Mouse (Mus musculus) heart, embryonic 12.5 days (tissue): ENCODE measurements around the gene Aaed1. TPM values are rescaled to one million over a fixed set of nuclear protein-coding genes. Genes with fewer than 3 reads are reported as not detected.

Experiments used
- ATAC-seq: fragments of 200-750 bp; cut with Nextera tagmentation; 2 replicates; pipeline ENCODE4 v1.8.0; 2017; ENCODE audit warnings: moderate TSS enrichment, moderate library complexity; ENCODE audit not compliant: insufficient number of reproducible peaks, low FRiP score
- H3K27ac ChIP-seq: fragments of 300-500 bp; sonication (generic); 2 replicates; pipeline ENCODE4 v1.5.1; 2016; ENCODE audit warnings: mild to moderate bottlenecking, moderate library complexity; ENCODE audit not compliant: poor library complexity, severe bottlenecking
- H3K27me3 ChIP-seq: fragments of 300-500 bp; sonication (generic); replicated peaks from 2 replicates; pipeline ENCODE4 v1.6.1; 2016; ENCODE audit warnings: mild to moderate bottlenecking, moderate library complexity
- H3K36me3 ChIP-seq: fragments of 300-500 bp; sonication (generic); 2 replicates; pipeline ENCODE4 v1.6.1; 2016; ENCODE audit warnings: mild to moderate bottlenecking, moderate library complexity
- H3K4me1 ChIP-seq: fragments of 300-500 bp; sonication (generic); replicated peaks from 2 replicates; pipeline ENCODE4 v1.6.1; 2016; ENCODE audit warnings: mild to moderate bottlenecking
- H3K4me2 ChIP-seq: fragments of 300-500 bp; sonication (generic); 2 replicates; pipeline ENCODE4 v1.6.1; 2016; ENCODE audit warnings: mild to moderate bottlenecking, moderate library complexity
- H3K4me3 ChIP-seq: fragments of 300-500 bp; sonication (generic); 2 replicates; pipeline ENCODE4 v1.5.1; 2016; ENCODE audit warnings: mild to moderate bottlenecking
- H3K9ac ChIP-seq: fragments of 300-500 bp; sonication (generic); 2 replicates; pipeline ENCODE4 v1.6.1; 2016; ENCODE audit warnings: mild to moderate bottlenecking, moderate library complexity
- H3K9me3 ChIP-seq: fragments of 300-500 bp; sonication (generic); replicated peaks from 2 replicates; pipeline ENCODE4 v1.6.1; 2016; ENCODE audit warnings: mild to moderate bottlenecking, moderate library complexity
- WGBS: fragments of 180-500 bp; shearing (Covaris S2); methylation state at CpG from one replicate; pipeline ENCODE4 v1.1.7; 2016; 5-methylcytosine and 5-hydroxymethylcytosine counted together
- polyA plus RNA-seq: library from polyadenylated mRNA; unstranded; fragments of >200 nt; fragmentation: Nextera tagmentation; extraction: Ambion mirVana; gene quantifications from 2 replicates; pipeline ENCODE4 v1.2.1, GENCODE M21; 2016

Aaed1 gene
- 89.0 and 93.6 TPM in 2 replicates for polyA plus RNA-seq

DNA sequence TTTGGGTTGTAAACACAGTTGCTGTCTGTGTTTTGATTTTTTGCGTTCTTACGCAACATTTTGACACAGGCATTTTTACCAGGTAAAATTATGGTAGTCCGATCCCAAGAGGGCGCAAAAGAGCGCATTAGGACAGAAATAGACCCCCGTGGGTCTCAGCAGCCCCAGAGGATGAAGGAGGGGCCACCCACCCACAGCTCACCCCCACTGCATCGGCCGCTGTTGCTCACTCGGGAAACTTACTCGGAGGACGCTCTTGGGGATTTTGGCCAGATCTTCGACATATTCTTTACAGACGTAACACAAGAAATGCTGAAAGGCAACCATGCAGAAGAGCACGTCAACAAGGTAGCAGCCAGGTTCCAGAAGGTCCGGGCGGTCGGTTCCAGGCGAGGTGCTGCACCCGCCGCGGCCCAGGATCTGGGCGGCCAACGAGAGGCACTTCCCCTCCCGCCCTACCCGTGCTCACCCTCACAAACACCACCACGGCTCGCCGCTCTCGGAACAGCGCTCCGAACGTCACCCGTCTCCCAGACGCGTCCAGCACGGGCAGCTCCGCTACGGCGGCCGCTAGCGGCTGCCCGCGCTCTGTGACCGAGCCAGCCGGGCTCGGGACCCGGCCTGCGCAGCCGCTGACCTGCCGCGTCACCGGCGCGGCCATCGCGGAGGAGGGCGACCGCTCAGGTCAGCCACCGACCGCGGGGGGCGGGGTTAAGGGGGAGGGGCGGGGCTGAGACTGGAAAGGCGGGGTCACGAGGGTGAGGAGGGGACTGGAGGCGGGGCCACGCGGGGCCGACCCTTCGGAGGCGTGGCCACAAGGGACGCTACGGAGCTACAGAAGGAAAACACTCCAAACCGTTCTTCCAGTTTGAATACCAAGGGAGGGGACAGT, at the start of gene Aaed1:
Gene Aaed1, minus strand, starts transcription at position 687 of the 892 bp plus-strand sequence.
- Histone ChIP-seq H3K4me1 (peaks cover 27% of the 10 kb centered on the region), H3K27ac (peak within 1 kb of the TSS; percentile 98), H3K4me3 (peak within 1 kb of the TSS; percentile 72), H3K4me2 (peak within 1 kb of the TSS; percentile 67), H3K9ac (peak within 1 kb of the TSS; percentile 89), H3K9me3 (no peaks in the 10 kb centered on the region), H3K27me3 (no peaks in the 10 kb centered on the region), H3K36me3 (peaks cover 13% of the 10 kb centered on the region)
- peak; percentile 94 for ATAC-seq
- under 1% methylated on average over 62 of the region's 74 CpGs for WGBS

DNA sequence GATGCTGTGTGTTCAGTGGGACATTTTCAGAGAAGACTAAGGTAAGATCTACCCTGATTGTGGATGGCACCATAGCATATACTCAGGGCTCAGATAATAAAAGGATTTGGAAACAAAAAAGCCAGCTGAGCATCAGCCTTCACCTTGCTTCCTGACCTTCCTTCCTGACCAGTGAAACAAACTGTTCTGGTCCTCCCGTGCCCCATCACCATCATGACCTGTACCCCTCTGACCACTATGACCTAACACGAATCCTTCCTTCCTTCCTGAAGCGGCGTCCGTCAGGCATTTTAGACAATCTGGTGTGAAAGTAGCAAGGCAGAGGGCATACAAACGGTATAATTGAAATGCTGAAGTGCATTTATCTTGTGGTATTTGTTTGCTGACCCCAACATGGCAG, 49.6 kb upstream of the Aaed1 start:
- H3K4me3 ChIP-seq: no peak overlapping the region
- no peak for ATAC-seq
- 84% methylated on average over 6 of the region's 6 CpGs for WGBS

DNA sequence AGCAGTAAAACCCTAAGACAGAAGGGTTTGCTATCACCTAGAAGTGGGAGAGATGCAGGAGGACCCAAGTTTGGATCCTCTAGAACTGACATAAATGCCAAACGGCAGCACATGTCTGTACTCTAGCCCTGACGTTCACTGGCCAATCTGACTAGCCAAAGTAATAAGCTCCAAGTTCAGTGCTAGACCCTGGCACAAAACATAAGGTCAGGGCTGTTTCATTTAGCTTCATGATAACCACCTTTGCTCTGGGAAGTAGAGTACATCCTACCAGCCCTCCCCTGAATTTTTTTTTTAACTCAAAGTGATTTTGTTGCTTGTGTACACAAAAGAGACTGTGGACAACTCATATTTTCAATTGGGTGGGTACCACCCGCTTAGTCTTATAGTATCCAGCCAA, 48.5 kb upstream of the Aaed1 start:
- Histone ChIP-seq H3K36me3 (peaks cover 36% of the 10 kb centered on the region), H3K4me3 (no peak overlapping the region), H3K27ac (no peak overlapping the region), H3K27me3 (no peaks in the 10 kb centered on the region), H3K9me3 (no peaks in the 10 kb centered on the region), H3K9ac (no peak overlapping the region), H3K4me2 (no peak overlapping the region), H3K4me1 (no peaks in the 10 kb centered on the region)
- no peak for ATAC-seq
- 84% methylated on average over 3 of the region's 3 CpGs for WGBS

More for the DNA sequence above, 49.6 kb upstream of the Aaed1 start:
- H3K9ac ChIP-seq: no peak overlapping the region
- H3K36me3 ChIP-seq: peaks cover 47% of the 10 kb centered on the region
- H3K27ac ChIP-seq: no peak overlapping the region
- H3K4me1 ChIP-seq: no peaks in the 10 kb centered on the region
- H3K27me3 ChIP-seq: no peaks in the 10 kb centered on the region
- no peak overlapping the region for H3K4me2 ChIP-seq
- H3K9me3 ChIP-seq: no peaks in the 10 kb centered on the region

DNA sequence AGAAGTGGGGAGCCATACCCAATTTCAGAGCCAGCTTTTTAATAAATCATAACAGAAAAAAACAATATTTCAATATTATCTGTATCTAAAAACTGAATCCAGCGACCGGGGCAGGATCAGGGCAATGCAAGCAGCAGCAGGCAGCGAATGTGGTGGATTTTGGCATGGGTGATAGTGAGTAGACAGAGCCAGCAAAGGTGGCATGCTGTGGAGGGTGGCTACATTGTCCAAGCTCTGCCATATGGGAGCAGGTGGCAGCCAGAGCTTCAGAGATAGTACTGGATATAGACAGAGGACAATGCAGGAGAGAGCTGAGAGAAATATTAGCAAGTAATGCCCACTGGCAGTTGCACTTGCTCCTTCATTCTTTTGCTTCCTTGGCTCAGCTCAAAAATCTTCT, 47.2 kb upstream of the Aaed1 start:
- Histone ChIP-seq H3K4me1 (no peaks in the 10 kb centered on the region), H3K9ac (no peak overlapping the region), H3K4me2 (no peak overlapping the region), H3K27me3 (no peaks in the 10 kb centered on the region), H3K36me3 (peaks cover 26% of the 10 kb centered on the region), H3K4me3 (no peak overlapping the region), H3K9me3 (no peaks in the 10 kb centered on the region), H3K27ac (no peak overlapping the region)
- ATAC-seq: no peak
- 90% methylated on average over 3 of the region's 3 CpGs for WGBS

DNA sequence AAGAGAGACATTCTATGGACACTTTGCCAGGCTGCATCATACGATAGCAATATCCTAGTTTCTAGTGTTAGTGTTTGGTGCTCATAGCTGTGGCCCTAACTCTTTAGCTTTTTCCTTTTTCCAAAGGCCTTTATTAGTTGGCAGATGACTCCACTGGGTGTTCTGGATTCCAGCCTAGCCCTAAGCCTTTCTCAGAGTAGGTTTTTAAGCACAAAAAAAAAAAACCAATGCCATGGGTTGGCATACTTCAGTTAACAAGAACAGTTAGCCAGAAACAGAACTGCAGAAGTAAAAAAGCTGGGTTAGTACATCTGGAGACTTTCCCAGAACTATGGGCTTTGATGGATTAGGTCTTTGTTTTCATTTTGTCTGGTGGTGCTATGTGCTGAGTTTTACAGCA, 46.0 kb upstream of the Aaed1 start:
- Histone ChIP-seq H3K9me3 (no peaks in the 10 kb centered on the region), H3K27me3 (no peaks in the 10 kb centered on the region), H3K4me1 (no peaks in the 10 kb centered on the region), H3K4me2 (no peak overlapping the region), H3K27ac (no peak overlapping the region), H3K36me3 (peaks cover 15% of the 10 kb centered on the region), H3K9ac (no peak overlapping the region), H3K4me3 (no peak overlapping the region)
- no peak for ATAC-seq
- 72% methylated on average over 1 of the region's 1 CpGs for WGBS

DNA sequence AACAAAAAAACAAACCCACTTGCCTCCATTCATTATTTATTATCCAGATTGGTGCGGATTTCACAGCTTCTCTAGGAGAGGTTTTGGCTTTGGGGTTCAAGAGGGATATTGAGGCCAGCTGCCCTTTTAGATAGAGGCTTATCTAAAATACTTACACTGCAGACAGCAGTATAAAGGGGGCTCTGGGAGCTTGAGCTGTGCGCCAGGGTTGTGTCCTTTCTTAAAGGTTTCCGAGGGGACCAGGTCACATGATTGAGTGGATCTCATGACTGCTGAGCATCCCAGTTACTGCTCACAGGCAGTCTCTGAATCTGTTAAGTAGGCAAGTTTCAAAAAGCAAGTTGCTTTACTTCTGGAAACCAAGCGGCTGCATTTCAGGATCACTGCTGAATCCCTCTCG, 44.9 kb upstream of the Aaed1 start:
- WGBS: 52% methylated on average over 5 of the region's 5 CpGs

DNA sequence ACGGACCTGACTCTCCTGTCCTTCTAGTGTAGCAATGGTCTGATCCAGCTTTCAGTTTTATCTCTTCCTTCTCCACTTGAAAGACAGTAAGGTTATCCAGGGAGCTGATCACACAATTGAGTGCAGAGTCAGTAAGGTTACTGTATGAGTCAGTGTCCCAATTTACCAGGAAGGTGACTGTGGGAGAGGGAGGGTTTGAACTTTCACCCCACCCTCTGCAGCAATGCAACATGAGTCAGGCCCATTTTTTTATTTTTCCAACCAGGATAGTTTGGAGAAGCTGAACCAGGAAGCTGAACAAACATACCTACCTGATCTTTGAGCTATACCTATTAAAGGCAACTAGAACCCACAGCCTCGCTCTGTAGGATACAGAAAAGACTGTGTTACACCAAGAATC, 37.0 kb upstream of the Aaed1 start:
- Histone ChIP-seq H3K4me2 (no peak overlapping the region), H3K36me3 (no peaks in the 10 kb centered on the region), H3K27me3 (peaks cover 2% of the 10 kb centered on the region; the same call in 1 of the 2 replicates), H3K27ac (no peak overlapping the region), H3K4me3 (no peak overlapping the region), H3K4me1 (no peaks in the 10 kb centered on the region), H3K9me3 (no peaks in the 10 kb centered on the region), H3K9ac (no peak overlapping the region)
- WGBS: 70% methylated on average over 2 of the region's 2 CpGs
- ATAC-seq: no peak

More for the DNA sequence above, 44.9 kb upstream of the Aaed1 start:
- H3K36me3 ChIP-seq: peaks cover 6% of the 10 kb centered on the region; the same call in 1 of the 2 replicates
- no peak overlapping the region for H3K4me2 ChIP-seq
- ATAC-seq: no peak
- H3K4me3 ChIP-seq: no peak overlapping the region
- H3K27me3 ChIP-seq: no peaks in the 10 kb centered on the region; the same call in 1 of the 2 replicates
- no peaks in the 10 kb centered on the region for H3K4me1 ChIP-seq
- no peak overlapping the region for H3K27ac ChIP-seq
- no peaks in the 10 kb centered on the region for H3K9me3 ChIP-seq
- H3K9ac ChIP-seq: no peak overlapping the region

DNA sequence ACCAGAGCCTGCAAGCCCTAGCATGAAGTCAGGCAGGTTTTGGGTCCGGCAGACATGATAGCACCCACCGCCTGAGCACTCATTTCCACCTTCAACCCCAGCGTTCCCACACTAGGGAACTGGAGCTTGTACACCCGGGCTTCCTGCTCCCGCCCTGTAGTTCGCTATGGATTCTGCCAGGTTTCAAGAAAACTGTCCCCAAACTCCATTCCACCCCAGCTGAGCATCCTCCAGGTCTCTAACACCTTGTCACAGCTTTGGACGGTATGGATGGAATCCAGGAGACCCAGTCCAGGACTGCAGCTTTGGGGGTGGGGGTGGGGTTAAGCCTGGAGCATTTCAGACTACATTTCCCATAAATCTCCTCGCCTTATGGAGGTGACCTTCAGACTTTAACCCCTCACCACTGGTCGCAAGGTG, 31.6 kb upstream of the Aaed1 start:
- peak overlapping the region; percentile 65 for H3K4me3 ChIP-seq
- peak overlapping the region; percentile 73 for H3K9ac ChIP-seq
- no peaks in the 10 kb centered on the region for H3K27me3 ChIP-seq
- peak; percentile 80 for ATAC-seq
- H3K27ac ChIP-seq: peak overlapping the region; percentile 49
- 2% methylated on average over 9 of the region's 9 CpGs for WGBS
- no peaks in the 10 kb centered on the region for H3K36me3 ChIP-seq
- H3K4me1 ChIP-seq: 0 out of 2 replicates have a peak, but pooled peaks cover 3% of the 10 kb centered on the region
- no peaks in the 10 kb centered on the region for H3K9me3 ChIP-seq
- peak overlapping the region; percentile 93 for H3K4me2 ChIP-seq

DNA sequence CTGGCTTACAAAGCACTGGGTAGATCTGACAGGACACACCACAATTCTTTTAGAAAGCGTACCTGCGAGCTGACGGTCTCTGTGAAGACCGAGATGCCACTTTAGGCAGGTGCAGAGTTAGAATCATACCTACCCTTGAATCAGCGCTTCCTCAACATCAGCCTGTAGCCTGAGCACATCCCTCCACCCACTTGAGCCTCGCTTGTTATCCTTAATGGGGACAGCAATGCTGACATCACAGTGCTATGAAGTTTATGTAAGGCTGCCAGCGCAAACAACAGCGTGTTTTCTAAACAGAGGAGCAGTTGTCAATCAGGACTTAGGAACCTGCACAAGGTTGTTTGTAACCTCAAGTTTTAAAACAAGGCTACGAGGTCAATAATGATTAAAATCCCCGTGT, 31.1 kb upstream of the Aaed1 start:
- H3K9ac ChIP-seq: peak overlapping the region; percentile 73
- H3K27ac ChIP-seq: peak overlapping the region; percentile 49
- 17% methylated on average over 10 of the region's 10 CpGs for WGBS
- H3K4me3 ChIP-seq: peak overlapping the region; percentile 65
- no peaks in the 10 kb centered on the region for H3K36me3 ChIP-seq
- H3K27me3 ChIP-seq: no peaks in the 10 kb centered on the region
- 0 out of 2 replicates have a peak, but pooled peaks cover 3% of the 10 kb centered on the region for H3K4me1 ChIP-seq
- H3K4me2 ChIP-seq: peak overlapping the region; percentile 93
- no peaks in the 10 kb centered on the region for H3K9me3 ChIP-seq
- peak; percentile 64; the same call in 1 of the 2 replicates for ATAC-seq

DNA sequence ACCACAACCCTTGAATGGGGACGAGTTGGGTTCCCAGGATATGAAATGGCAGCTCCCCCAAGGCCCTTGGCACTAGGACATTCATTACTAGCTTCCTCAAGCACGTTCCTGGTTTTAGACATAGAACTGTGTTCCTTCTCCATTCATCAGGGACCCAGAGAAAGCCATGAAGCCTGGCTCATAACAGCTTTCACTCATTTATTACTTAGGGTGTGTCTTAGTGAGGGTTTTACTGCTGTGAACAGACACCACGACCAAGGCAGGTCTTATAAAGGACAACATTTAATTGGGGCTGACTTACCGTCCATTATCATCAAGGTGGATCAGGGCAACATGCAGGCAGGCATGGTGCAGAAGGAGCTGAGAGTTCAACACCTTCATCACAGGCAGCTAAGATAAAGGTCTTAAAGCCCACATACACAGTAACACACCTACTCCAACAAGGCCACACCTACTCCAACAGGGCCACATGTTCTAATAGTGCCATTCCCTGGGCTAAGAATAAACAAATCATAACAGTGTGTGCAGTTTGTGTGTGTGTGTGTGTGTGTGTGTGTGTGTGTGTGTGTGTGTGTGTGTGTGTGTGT, 23.1 kb upstream of the Aaed1 start:
- no peak for ATAC-seq
- Histone ChIP-seq H3K4me1 (no peaks in the 10 kb centered on the region), H3K9ac (no peak overlapping the region), H3K27ac (no peak overlapping the region), H3K36me3 (no peaks in the 10 kb centered on the region), H3K27me3 (no peaks in the 10 kb centered on the region), H3K4me3 (no peak overlapping the region), H3K4me2 (no peak overlapping the region), H3K9me3 (no peaks in the 10 kb centered on the region)
- 42% methylated on average over 4 of the region's 4 CpGs for whole genome bisulfite sequencing

DNA sequence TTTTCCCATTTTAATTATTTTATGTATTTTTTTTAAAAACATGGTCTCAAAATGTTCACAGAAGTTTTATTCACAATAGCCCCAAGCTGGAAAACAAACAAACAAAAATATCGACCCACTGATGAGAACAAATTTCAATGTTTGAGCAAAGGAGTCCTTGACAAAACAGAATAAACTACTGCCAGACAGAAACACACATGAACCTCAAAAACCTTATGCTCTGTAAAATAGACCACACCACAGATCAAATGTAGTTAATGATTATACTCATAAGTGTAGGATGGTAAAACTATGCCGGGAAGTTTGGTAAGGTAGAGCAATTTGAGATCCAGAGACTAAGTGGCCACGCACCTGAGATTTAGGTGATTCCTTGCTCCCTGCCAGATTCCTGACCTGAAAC, 20.6 kb upstream of the Aaed1 start:
- Histone ChIP-seq H3K27me3 (no peaks in the 10 kb centered on the region), H3K4me3 (no peak overlapping the region), H3K4me2 (no peak overlapping the region), H3K4me1 (no peaks in the 10 kb centered on the region), H3K9ac (no peak overlapping the region), H3K27ac (no peak overlapping the region), H3K36me3 (no peaks in the 10 kb centered on the region), H3K9me3 (no peaks in the 10 kb centered on the region)
- no peak for ATAC-seq
- WGBS: 82% methylated on average over 3 of the region's 3 CpGs
